Mouse (Mus musculus): ENCODE data around the gene Sec14l1. TPM values are rescaled to one million over a fixed set of nuclear protein-coding genes. Genes with fewer than 3 reads are reported as not detected.

The Sec14l1 gene
- polyA plus RNA-seq, 1 experiment from 2014 or later: 29.7 TPM

DNA sequence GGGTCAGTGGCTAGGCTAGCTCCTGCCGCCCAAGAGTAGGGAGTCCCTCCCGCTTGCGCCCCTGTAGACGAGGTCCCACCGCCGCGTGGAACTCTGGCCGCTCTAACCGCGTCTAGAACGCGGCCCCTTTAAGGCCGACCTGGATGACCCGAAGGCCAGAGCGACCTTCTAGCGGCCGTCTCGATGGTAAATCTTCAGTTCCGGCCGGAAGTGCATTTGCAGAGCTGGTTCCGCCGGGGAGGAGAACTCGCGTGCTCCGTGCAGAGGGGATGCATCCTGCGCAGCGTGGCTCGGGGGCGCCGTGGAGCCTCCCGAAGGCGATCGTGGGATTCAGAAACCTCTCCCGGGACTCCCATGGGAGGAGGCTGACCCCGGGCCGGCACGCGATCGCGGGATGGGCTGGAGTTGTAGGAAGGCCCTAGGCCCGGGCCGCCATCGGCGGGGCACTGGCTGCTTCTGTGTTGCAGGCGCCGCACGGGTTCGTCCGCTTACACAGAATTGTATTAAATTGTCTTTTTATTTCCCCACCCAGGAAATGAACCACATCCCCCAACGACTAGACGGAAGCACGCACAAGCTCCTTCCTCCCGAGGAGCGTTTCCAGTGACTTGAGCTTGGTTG, 38.3 kb upstream of the Sec14l1 start:
- Histone ChIP-seq H3K27ac (replicated peaks; ENCODE audit: low read depth, low read length) (peak overlapping the region; percentile 52; the same call in 1 of the 2 replicates), H3K4me2 (ENCODE audit: low read depth, severe bottlenecking) (peak overlapping the region; percentile 89), H3K36me3 (ENCODE audit: control insufficient read depth, insufficient read depth, low read length) (peaks cover 6% of the 10 kb centered on the region), H3K9ac (ENCODE audit: low read length) (peak overlapping the region; percentile 92), H3K9me3 (ENCODE audit: control insufficient read depth, low read length) (no peaks in the 10 kb centered on the region), H3K4me1 (ENCODE audit: control insufficient read depth, insufficient read depth, low read length) (peaks cover 9% of the 10 kb centered on the region), H3K4me3 (ENCODE audit: low read depth, low read length) (peak overlapping the region; percentile 94), H3K27me3 (ENCODE audit: control insufficient read depth, insufficient read depth, low read length) (no peaks in the 10 kb centered on the region)
- DNase-seq (ENCODE audit: low spot score) (peak; percentile 91), ATAC-seq (ENCODE audit: insufficient number of reproducible peaks, low FRiP score, low TSS enrichment, low read depth) (0 out of 2 replicates have a peak, but pooled peaks have one; percentile 49)
- under 1% methylated on average over 54 of the region's 54 CpGs for WGBS

DNA sequence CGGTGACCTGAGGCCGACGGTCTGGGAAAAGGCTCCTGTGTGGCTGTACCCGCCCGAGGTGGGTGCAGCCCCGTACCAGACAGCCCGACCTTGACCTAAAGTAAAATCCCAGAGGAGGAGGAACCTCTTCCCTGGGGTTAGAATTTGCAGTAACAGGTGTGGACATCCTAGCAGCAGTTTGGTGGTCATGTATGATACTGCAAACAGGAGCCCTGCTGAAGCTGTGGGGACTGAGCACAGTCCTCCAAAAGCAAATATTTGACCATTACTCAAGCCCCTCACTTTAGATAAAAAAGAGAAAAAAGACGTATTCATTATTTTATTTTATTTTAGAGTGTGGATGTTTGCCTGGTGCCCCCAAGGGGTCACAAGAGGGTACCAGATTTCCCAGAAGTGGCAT, 37.7 kb upstream of the Sec14l1 start:
- 5% methylated on average over 8 of the region's 8 CpGs for WGBS
- ATAC-seq (ENCODE audit: insufficient number of reproducible peaks, low FRiP score, low TSS enrichment, low read depth) (no peak), DNase-seq (ENCODE audit: low spot score) (no peak)
- Histone ChIP-seq H3K27me3 (ENCODE audit: control insufficient read depth, insufficient read depth, low read length) (no peaks in the 10 kb centered on the region), H3K4me2 (ENCODE audit: low read depth, severe bottlenecking) (peak overlapping the region; percentile 89), H3K9ac (ENCODE audit: low read length) (peak overlapping the region; percentile 92), H3K4me1 (ENCODE audit: control insufficient read depth, insufficient read depth, low read length) (peaks cover 14% of the 10 kb centered on the region), H3K27ac (replicated peaks; ENCODE audit: low read depth, low read length) (no peak overlapping the region), H3K36me3 (ENCODE audit: control insufficient read depth, insufficient read depth, low read length) (peaks cover 6% of the 10 kb centered on the region), H3K4me3 (ENCODE audit: low read depth, low read length) (peak overlapping the region; percentile 94), H3K9me3 (ENCODE audit: control insufficient read depth, low read length) (no peaks in the 10 kb centered on the region)

DNA sequence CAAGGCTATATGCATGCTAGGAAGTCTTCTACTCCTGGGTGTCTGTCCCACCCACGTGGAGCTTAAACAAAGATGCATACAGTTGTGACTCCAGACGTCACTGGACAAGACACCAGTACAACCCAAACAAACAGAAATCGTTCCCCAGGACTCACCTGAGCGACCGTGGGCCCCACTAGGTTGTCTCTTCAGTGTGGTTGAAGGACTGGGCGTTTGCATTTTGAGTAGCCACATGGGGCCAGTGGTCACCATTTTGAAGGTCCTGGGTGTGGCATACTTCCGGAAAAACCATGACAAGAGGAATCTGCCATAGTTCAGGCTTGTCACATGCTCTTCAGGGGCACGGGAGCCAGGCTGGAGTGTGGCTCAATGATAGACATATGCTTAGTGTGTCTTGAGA, 37.1 kb upstream of the Sec14l1 start:
- ATAC-seq (ENCODE audit: insufficient number of reproducible peaks, low FRiP score, low TSS enrichment, low read depth) (no peak), DNase-seq (ENCODE audit: low spot score) (no peak)
- Histone ChIP-seq H3K9me3 (ENCODE audit: control insufficient read depth, low read length) (no peaks in the 10 kb centered on the region), H3K36me3 (ENCODE audit: control insufficient read depth, insufficient read depth, low read length) (peaks cover 6% of the 10 kb centered on the region), H3K27me3 (ENCODE audit: control insufficient read depth, insufficient read depth, low read length) (no peaks in the 10 kb centered on the region), H3K4me2 (ENCODE audit: low read depth, severe bottlenecking) (peak overlapping the region; percentile 89; the same call in 1 of the 2 replicates), H3K27ac (replicated peaks; ENCODE audit: low read depth, low read length) (no peak overlapping the region), H3K4me1 (ENCODE audit: control insufficient read depth, insufficient read depth, low read length) (peaks cover 19% of the 10 kb centered on the region), H3K4me3 (ENCODE audit: low read depth, low read length) (peak overlapping the region; percentile 94), H3K9ac (ENCODE audit: low read length) (peak overlapping the region; percentile 92; the same call in 1 of the 2 replicates)
- WGBS: 85% methylated on average over 8 of the region's 8 CpGs

DNA sequence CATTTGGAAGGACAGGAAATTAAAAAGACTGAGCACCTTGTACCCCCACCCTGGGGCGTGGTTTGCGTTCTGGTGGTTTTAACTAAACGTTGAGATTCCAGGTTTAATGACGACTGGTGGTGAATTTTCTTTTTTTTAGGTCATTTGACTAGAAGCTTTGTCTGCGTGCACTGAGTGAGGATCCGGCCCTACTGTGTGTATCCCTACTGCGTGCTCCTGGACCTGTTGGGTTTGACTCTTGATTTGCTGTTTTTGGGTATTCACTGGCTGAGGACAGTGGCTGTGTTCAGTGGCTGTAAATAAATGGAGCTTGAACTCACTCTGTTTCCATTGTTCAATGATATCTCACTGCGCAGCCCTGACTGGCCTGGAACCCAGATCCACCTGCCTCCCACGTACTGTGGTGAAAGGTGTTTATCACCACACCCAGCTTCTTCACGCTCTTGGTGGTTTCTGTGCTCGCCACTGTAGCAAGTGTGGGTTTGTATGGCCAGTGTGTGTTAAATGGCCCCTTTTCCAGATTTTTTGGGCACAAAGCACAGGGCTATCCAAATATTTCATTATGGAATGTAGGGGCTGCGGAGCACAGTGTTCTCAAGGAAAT, 36.2 kb upstream of the Sec14l1 start:
- DNase-seq (ENCODE audit: low spot score) (no peak), ATAC-seq (ENCODE audit: insufficient number of reproducible peaks, low FRiP score, low TSS enrichment, low read depth) (no peak)
- no peak overlapping the region for H3K4me2 ChIP-seq (ENCODE audit: low read depth, severe bottlenecking)
- WGBS: 91% methylated on average over 12 of the region's 12 CpGs
- H3K4me1 ChIP-seq (ENCODE audit: control insufficient read depth, insufficient read depth, low read length): peaks cover 19% of the 10 kb centered on the region
- no peak overlapping the region for H3K27ac ChIP-seq (replicated peaks; ENCODE audit: low read depth, low read length)
- peaks cover 6% of the 10 kb centered on the region for H3K36me3 ChIP-seq (ENCODE audit: control insufficient read depth, insufficient read depth, low read length)
- H3K4me3 ChIP-seq (ENCODE audit: low read depth, low read length): no peak overlapping the region
- no peak overlapping the region for H3K9ac ChIP-seq (ENCODE audit: low read length)
- no peaks in the 10 kb centered on the region for H3K9me3 ChIP-seq (ENCODE audit: control insufficient read depth, low read length)
- no peaks in the 10 kb centered on the region for H3K27me3 ChIP-seq (ENCODE audit: control insufficient read depth, insufficient read depth, low read length)

DNA sequence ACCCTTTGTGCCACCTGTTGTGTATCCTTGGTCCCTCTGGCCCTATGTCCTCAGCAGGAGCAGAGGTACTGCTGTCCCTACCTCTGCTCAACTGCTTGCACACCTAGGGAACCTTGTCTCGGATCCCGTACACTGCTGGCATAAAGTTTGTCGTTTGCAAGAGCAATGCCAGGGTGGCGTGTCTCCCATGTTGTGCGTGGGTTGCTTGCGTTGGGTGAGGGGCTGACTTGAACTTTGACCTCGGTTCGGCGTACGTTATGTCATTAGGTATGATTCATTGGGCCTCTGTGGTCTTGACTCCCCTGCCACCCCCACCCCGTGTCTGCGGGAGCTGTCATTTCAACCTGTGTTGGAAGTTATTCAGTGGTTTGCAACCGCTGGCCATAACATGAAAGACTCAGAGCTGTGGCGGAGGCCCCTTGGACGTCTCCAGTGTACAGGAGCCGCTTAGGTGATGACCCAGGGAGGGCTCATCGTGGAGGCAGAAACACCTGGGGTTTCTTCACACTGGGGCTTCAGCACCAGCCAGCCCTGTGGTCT, 35.2 kb upstream of the Sec14l1 start:
- Histone ChIP-seq H3K27ac (replicated peaks; ENCODE audit: low read depth, low read length) (no peak overlapping the region), H3K4me1 (ENCODE audit: control insufficient read depth, insufficient read depth, low read length) (peaks cover 19% of the 10 kb centered on the region)
- WGBS: 88% methylated on average over 17 of the region's 17 CpGs

DNA sequence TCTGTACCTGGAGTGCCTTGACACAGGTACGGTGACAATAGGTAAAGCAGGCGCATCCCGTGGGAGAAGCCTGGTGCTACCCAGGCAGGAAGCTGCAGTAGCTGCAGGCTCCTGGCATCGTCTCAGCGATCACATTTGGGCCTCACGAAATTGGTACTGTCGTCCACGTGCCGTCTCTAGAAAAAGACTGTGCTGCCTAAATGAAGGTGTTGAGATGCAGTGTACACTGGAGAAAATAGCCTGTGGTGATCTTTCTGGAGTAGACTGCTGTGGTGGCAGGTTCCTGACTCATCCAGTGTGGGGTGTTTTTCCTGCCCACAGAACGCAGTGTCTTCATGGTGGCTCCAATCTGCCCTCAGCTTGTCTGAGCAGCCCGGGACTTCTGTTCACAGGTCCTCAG, 34.8 kb upstream of the Sec14l1 start:
- Histone ChIP-seq H3K36me3 (ENCODE audit: control insufficient read depth, insufficient read depth, low read length) (peaks cover 6% of the 10 kb centered on the region), H3K4me3 (ENCODE audit: low read depth, low read length) (no peak overlapping the region), H3K4me1 (ENCODE audit: control insufficient read depth, insufficient read depth, low read length) (peaks cover 19% of the 10 kb centered on the region), H3K27me3 (ENCODE audit: control insufficient read depth, insufficient read depth, low read length) (no peaks in the 10 kb centered on the region), H3K27ac (replicated peaks; ENCODE audit: low read depth, low read length) (no peak overlapping the region), H3K4me2 (ENCODE audit: low read depth, severe bottlenecking) (no peak overlapping the region), H3K9me3 (ENCODE audit: control insufficient read depth, low read length) (no peaks in the 10 kb centered on the region), H3K9ac (ENCODE audit: low read length) (no peak overlapping the region)
- DNase-seq (ENCODE audit: low spot score) (no peak), ATAC-seq (ENCODE audit: insufficient number of reproducible peaks, low FRiP score, low TSS enrichment, low read depth) (no peak)
- WGBS: 92% methylated on average over 11 of the region's 11 CpGs

More for the DNA sequence above, 35.2 kb upstream of the Sec14l1 start:
- no peak for ATAC-seq (ENCODE audit: insufficient number of reproducible peaks, low FRiP score, low TSS enrichment, low read depth)
- Histone ChIP-seq H3K9ac (ENCODE audit: low read length) (no peak overlapping the region), H3K36me3 (ENCODE audit: control insufficient read depth, insufficient read depth, low read length) (peaks cover 6% of the 10 kb centered on the region), H3K9me3 (ENCODE audit: control insufficient read depth, low read length) (no peaks in the 10 kb centered on the region), H3K27me3 (ENCODE audit: control insufficient read depth, insufficient read depth, low read length) (no peaks in the 10 kb centered on the region), H3K4me2 (ENCODE audit: low read depth, severe bottlenecking) (no peak overlapping the region), H3K4me3 (ENCODE audit: low read depth, low read length) (no peak overlapping the region)
- no peak for DNase-seq (ENCODE audit: low spot score)

DNA sequence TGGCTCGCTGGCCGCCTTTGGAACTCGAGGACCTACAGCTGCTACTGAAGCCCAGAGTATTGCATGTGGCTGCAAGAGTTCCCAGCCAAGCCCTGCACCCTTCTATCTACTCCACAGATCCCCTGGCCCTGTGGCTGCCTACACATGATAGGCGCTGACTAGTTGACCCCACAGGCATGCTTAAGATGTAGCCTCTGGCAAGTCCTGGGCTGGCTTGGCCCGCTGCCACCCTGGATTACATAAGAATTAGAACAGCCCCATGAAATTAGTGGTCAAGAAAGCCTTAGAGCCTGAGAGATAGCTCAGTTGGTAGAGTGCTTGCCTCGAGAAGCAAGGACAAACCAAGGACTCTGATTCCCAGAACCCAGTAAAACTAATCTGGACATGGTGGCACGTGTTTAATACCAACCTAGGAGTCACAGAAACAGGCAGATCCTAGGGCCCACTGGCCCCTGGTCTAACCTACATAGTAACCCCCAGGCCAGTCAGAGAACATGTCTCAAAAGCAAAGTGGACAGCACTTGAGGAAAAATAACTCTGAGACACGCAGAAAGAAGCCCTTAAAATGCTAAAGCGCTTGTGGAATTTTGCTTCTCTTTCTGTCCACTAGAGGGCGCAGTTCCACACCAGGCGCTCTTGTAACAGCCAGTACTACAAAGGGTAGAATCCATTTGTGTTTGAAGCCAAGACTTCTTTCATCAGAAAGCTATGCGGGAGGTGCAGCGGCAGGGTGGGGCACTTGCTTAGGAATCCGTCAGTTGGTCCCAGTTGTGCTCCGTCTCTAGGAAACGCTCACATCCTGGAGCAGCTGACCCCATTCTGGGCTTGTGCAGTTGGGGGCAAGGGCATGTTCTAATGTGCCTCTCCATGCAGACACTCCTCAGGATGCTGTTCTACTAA, 33.6 kb upstream of the Sec14l1 start:
- ATAC-seq (ENCODE audit: insufficient number of reproducible peaks, low FRiP score, low TSS enrichment, low read depth) (peak; percentile 38; the same call in 1 of the 2 replicates), DNase-seq (ENCODE audit: low spot score) (peak; percentile 79)
- Histone ChIP-seq H3K9ac (ENCODE audit: low read length) (no peak overlapping the region), H3K9me3 (ENCODE audit: control insufficient read depth, low read length) (no peaks in the 10 kb centered on the region), H3K4me1 (ENCODE audit: control insufficient read depth, insufficient read depth, low read length) (peaks cover 16% of the 10 kb centered on the region), H3K36me3 (ENCODE audit: control insufficient read depth, insufficient read depth, low read length) (peaks cover 6% of the 10 kb centered on the region), H3K4me2 (ENCODE audit: low read depth, severe bottlenecking) (no peak overlapping the region), H3K27ac (replicated peaks; ENCODE audit: low read depth, low read length) (peak overlapping the region; percentile 48; the same call in 1 of the 2 replicates), H3K4me3 (ENCODE audit: low read depth, low read length) (no peak overlapping the region), H3K27me3 (ENCODE audit: control insufficient read depth, insufficient read depth, low read length) (no peaks in the 10 kb centered on the region)
- 33% methylated on average over 16 of the region's 16 CpGs for WGBS

DNA sequence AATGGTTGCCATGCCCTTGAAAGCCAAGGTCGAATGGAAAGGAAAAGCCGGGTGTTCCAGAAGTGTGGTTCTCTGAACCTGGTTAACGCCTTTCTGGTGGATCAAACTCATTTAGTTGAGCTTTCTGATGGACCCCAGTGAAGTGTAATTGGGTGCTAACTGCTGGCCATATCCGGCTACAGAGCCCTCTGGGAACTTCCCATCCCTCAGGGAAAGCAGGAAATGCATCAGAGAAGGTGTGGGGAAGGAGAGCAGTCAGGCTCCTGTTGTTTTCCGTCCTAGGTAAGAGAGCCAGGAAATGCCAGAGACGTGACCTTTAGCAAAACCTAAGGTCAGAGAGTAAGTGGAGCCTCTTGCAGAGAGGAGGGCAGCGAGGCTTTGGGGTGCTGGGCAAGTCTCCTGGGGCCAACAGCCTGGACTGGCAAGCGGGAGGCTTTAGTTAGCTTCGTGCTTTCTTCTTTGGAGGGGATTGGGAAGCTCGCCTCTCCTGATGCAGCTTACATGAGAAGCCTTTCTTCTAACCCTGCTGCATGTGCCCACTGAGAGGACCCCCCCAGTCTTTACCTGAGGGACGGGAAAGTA, 32.5 kb upstream of the Sec14l1 start:
- Histone ChIP-seq H3K27me3 (ENCODE audit: control insufficient read depth, insufficient read depth, low read length) (no peaks in the 10 kb centered on the region), H3K4me2 (ENCODE audit: low read depth, severe bottlenecking) (no peak overlapping the region), H3K9me3 (ENCODE audit: control insufficient read depth, low read length) (no peaks in the 10 kb centered on the region), H3K9ac (ENCODE audit: low read length) (no peak overlapping the region), H3K27ac (replicated peaks; ENCODE audit: low read depth, low read length) (peak overlapping the region; percentile 24; the same call in 1 of the 2 replicates), H3K4me1 (ENCODE audit: control insufficient read depth, insufficient read depth, low read length) (peaks cover 15% of the 10 kb centered on the region), H3K4me3 (ENCODE audit: low read depth, low read length) (no peak overlapping the region), H3K36me3 (ENCODE audit: control insufficient read depth, insufficient read depth, low read length) (peaks cover 6% of the 10 kb centered on the region)
- ATAC-seq (ENCODE audit: insufficient number of reproducible peaks, low FRiP score, low TSS enrichment, low read depth) (no peak), DNase-seq (ENCODE audit: low spot score) (no peak)
- 49% methylated on average over 11 of the region's 11 CpGs for WGBS
